Mouse (Mus musculus) ES-Bruce4 (cell line): ENCODE measurements around the gene Larp4b. TPM values are rescaled to one million over a fixed set of nuclear protein-coding genes. Genes with fewer than 3 reads are reported as not detected.

Experiments used
- H3K27ac ChIP-seq: 2 replicates; pipeline ENCODE4 v1.5.1; 2012; ENCODE audit warnings: low read length, inconsistent platforms; ENCODE audit not compliant: insufficient read depth
- H3K27me3 ChIP-seq: 2 replicates; pipeline ENCODE4 v1.6.1; 2012; ENCODE audit warnings: mild to moderate bottlenecking, low read length, inconsistent platforms; ENCODE audit not compliant: control insufficient read depth, poor library complexity, insufficient read depth, severe bottlenecking
- H3K36me3 ChIP-seq: 2 replicates; pipeline ENCODE4 v1.6.1; 2012; ENCODE audit warnings: inconsistent platforms, mild to moderate bottlenecking, low read length, moderate library complexity; ENCODE audit not compliant: control insufficient read depth, poor library complexity, insufficient read depth, severe bottlenecking
- H3K4me1 ChIP-seq: one replicate; pipeline ENCODE4 v1.8.1; 2011; ENCODE audit warnings: low read length; ENCODE audit not compliant: control insufficient read depth, insufficient read depth
- H3K4me3 ChIP-seq: 2 replicates; pipeline ENCODE4 v1.5.1; 2011; ENCODE audit warnings: low read depth, mild to moderate bottlenecking, low read length
- H3K9ac ChIP-seq: 2 replicates; pipeline ENCODE4 v1.6.1; 2012; ENCODE audit warnings: low read depth, mild to moderate bottlenecking, inconsistent platforms; ENCODE audit not compliant: poor library complexity, severe bottlenecking
- H3K9me3 ChIP-seq: replicated peaks from 2 replicates; pipeline ENCODE4 v1.6.1; 2012; ENCODE audit warnings: mild to moderate bottlenecking, low read length, inconsistent platforms; ENCODE audit not compliant: control insufficient read depth, poor library complexity, insufficient read depth, severe bottlenecking
- CTCF ChIP-seq: IDR thresholded peaks from one replicate; pipeline ENCODE4 v1.8.1; 2011; ENCODE audit warnings: low read depth, low read length
- EP300 ChIP-seq: IDR thresholded peaks from 2 replicates; pipeline ENCODE4 v1.6.1; 2011; ENCODE audit warnings: low read depth, low read length; ENCODE audit not compliant: insufficient read depth
- POLR2A ChIP-seq: IDR thresholded peaks from one replicate; pipeline ENCODE4 v1.8.1; 2011; ENCODE audit warnings: low read length; ENCODE audit not compliant: insufficient read depth
- polyA plus RNA-seq: library from polyadenylated mRNA; stranded (reverse); fragments of >200 nt; gene quantifications from 2 replicates; pipeline ENCODE4 v1.2.4, GENCODE M21; 2011; ENCODE audit warnings: low read depth; ENCODE audit not compliant: missing spikeins, insufficient read depth, insufficient read length

Gene Larp4b
- polyA plus RNA-seq, 1 experiment, result 108 TPM

- peaks cover 6% of the 10 kb centered on the region for H3K4me1 ChIP-seq
- no peaks in the 10 kb centered on the region for H3K27me3 ChIP-seq
- no peak for TF ChIP-seq EP300
- TF ChIP-seq CTCF, result no peak
- TF ChIP-seq POLR2A, result no peak
- 0 out of 2 replicates have a peak, but pooled peaks cover 6% of the 10 kb centered on the region for H3K36me3 ChIP-seq
- no peak overlapping the region for H3K4me3 ChIP-seq
- no peak overlapping the region for H3K27ac ChIP-seq
- H3K9me3 ChIP-seq, result no peaks in the 10 kb centered on the region
- H3K9ac ChIP-seq, result no peak overlapping the region
These were observed 20.1 kb downstream of the Larp4b start for GRCm38 (mm10) chr13:9113735-9114134.

- H3K36me3 ChIP-seq, result peaks cover 25% of the 10 kb centered on the region
- TF ChIP-seq CTCF, result no peak
- no peak for TF ChIP-seq EP300
- no peak for TF ChIP-seq POLR2A
- no peaks in the 10 kb centered on the region for H3K9me3 ChIP-seq
- H3K4me1 ChIP-seq, result peaks cover 6% of the 10 kb centered on the region
- no peak overlapping the region for H3K4me3 ChIP-seq
- no peak overlapping the region for H3K27ac ChIP-seq
- H3K27me3 ChIP-seq, result no peaks in the 10 kb centered on the region
- H3K9ac ChIP-seq, result no peak overlapping the region
These were observed 27.3 kb downstream of the Larp4b start for GRCm38 (mm10) chr13:9120835-9121542.

GRCm38 (mm10) chr13:9122045-9122444 lies 28.4 kb downstream of the Larp4b start:
- no peak for TF ChIP-seq POLR2A
- TF ChIP-seq EP300, result no peak
- no peak for TF ChIP-seq CTCF

GRCm38 (mm10) chr13:9125193-9125592 lies 31.5 kb downstream of the Larp4b start:
- no peak overlapping the region for H3K4me3 ChIP-seq
- H3K9ac ChIP-seq, result no peak overlapping the region
- H3K4me1 ChIP-seq, result no peaks in the 10 kb centered on the region
- TF ChIP-seq POLR2A (no peak), CTCF (no peak)
- peaks cover 49% of the 10 kb centered on the region for H3K36me3 ChIP-seq
- H3K9me3 ChIP-seq, result no peaks in the 10 kb centered on the region
- no peak overlapping the region for H3K27ac ChIP-seq
- no peaks in the 10 kb centered on the region for H3K27me3 ChIP-seq

More at GRCm38 (mm10) chr13:9122045-9122444, 28.4 kb downstream of the Larp4b start:
- Histone ChIP-seq H3K36me3 (peaks cover 26% of the 10 kb centered on the region), H3K4me1 (peaks cover 2% of the 10 kb centered on the region), H3K9ac (no peak overlapping the region), H3K9me3 (no peaks in the 10 kb centered on the region), H3K27ac (no peak overlapping the region), H3K27me3 (no peaks in the 10 kb centered on the region), H3K4me3 (no peak overlapping the region)

- no peaks in the 10 kb centered on the region for H3K4me1 ChIP-seq
- H3K36me3 ChIP-seq, result peaks cover 52% of the 10 kb centered on the region
- no peaks in the 10 kb centered on the region for H3K9me3 ChIP-seq
- H3K27ac ChIP-seq, result no peak overlapping the region
- no peaks in the 10 kb centered on the region for H3K27me3 ChIP-seq
- no peak overlapping the region for H3K4me3 ChIP-seq
- TF ChIP-seq CTCF (no peak), POLR2A (no peak), EP300 (no peak)
- no peak overlapping the region for H3K9ac ChIP-seq
These were observed 34.0 kb downstream of the Larp4b start for GRCm38 (mm10) chr13:9127715-9128114.

GRCm38 (mm10) chr13:9128707-9129314 lies 35.1 kb downstream of the Larp4b start:
- no peaks in the 10 kb centered on the region for H3K27me3 ChIP-seq
- no peak for TF ChIP-seq EP300
- TF ChIP-seq POLR2A, result no peak
- no peak for TF ChIP-seq CTCF
- H3K9ac ChIP-seq, result no peak overlapping the region
- H3K36me3 ChIP-seq, result peaks cover 43% of the 10 kb centered on the region
- no peaks in the 10 kb centered on the region for H3K9me3 ChIP-seq
- no peak overlapping the region for H3K4me3 ChIP-seq
- no peaks in the 10 kb centered on the region for H3K4me1 ChIP-seq
- no peak overlapping the region for H3K27ac ChIP-seq
